Mouse (Mus musculus) CH12.LX (cell line): ENCODE data around the gene Psmg1.

Experiments used
- CTCF ChIP-seq, 2 experiments: IDR thresholded peaks in 1 of 2; conservative IDR thresholded peaks in 1 of 2; 2 replicates each; pipeline ENCODE4 v1.5.1; 2011 to 2012; ENCODE audit warnings: low read depth in 2 of 2, low read length in 2 of 2, improper control_type of control experiment in 1 of 2, inconsistent platforms in 1 of 2, mild to moderate bottlenecking in 1 of 2, moderate library complexity in 1 of 2
- E2F4 ChIP-seq: IDR thresholded peaks from 2 replicates; pipeline ENCODE4 v1.6.1; 2011; ENCODE audit warnings: low read depth, low read length, improper control_type of control experiment; ENCODE audit not compliant: insufficient replicate concordance
- ELF1 ChIP-seq: IDR thresholded peaks from 2 replicates; pipeline ENCODE4 v1.6.1; 2014; ENCODE audit warnings: low read depth, mild to moderate bottlenecking, inconsistent platforms, low read length, improper control_type of control experiment
- GABPA ChIP-seq: IDR thresholded peaks from 2 replicates; pipeline ENCODE4 v1.6.1; 2012; ENCODE audit warnings: low read depth, low read length, improper control_type of control experiment, inconsistent platforms; ENCODE audit not compliant: insufficient replicate concordance
- JUND ChIP-seq: conservative IDR thresholded peaks from 2 replicates; pipeline ENCODE4 v1.6.1; 2011; ENCODE audit warnings: low read depth, low read length, improper control_type of control experiment
- KAT2A ChIP-seq: IDR thresholded peaks from 2 replicates; pipeline ENCODE4 v1.6.1; 2012; ENCODE audit warnings: low read length, improper control_type of control experiment, inconsistent platforms; ENCODE audit not compliant: insufficient replicate concordance
- MAFK ChIP-seq: IDR thresholded peaks from 2 replicates; pipeline ENCODE4 v1.6.1; 2011; ENCODE audit warnings: low read length, improper control_type of control experiment; ENCODE audit not compliant: insufficient replicate concordance
- POLR2A ChIP-seq: IDR thresholded peaks from 2 replicates; pipeline ENCODE4 v1.6.1; 2011; ENCODE audit warnings: low read depth, mild to moderate bottlenecking, improper control_type of control experiment, low read length
- RAD21 ChIP-seq: IDR thresholded peaks from 2 replicates; pipeline ENCODE4 v1.6.1; 2011; ENCODE audit warnings: low read depth, mild to moderate bottlenecking, low read length, improper control_type of control experiment, moderate library complexity
- SIN3A ChIP-seq: IDR thresholded peaks from 2 replicates; pipeline ENCODE4 v1.6.1; 2012; ENCODE audit warnings: low read length, improper control_type of control experiment, inconsistent platforms
- USF1 ChIP-seq: IDR thresholded peaks from 2 replicates; pipeline ENCODE4 v1.6.1; 2014; ENCODE audit warnings: low read depth, mild to moderate bottlenecking, inconsistent platforms, low read length, improper control_type of control experiment

- TF ChIP-seq CTCF (conservative IDR thresholded peaks at IDR 0.05 in 1 of 2, IDR thresholded peaks at IDR 0.05 in 1 of 2; ENCODE audit: low read depth in 2 of 2, low read length in 2 of 2) (no peak), SIN3A (no peak), JUND (no peak), MAFK (no peak), ELF1 (no peak), POLR2A (no peak), RAD21 (no peak), E2F4 (no peak), KAT2A (no peak), USF1 (no peak), GABPA (no peak)
Measured at GRCm38 (mm10) chr16:95941575-95941974, 49.2 kb downstream of the Psmg1 start.
